ENCODE assay signal across 13 mouse cellular contexts in genomic region chr2:23052523-23052922, GRCm38 (mm10). TPM values are rescaled to one million over a fixed set of nuclear protein-coding genes. Genes with fewer than 3 reads are reported as not detected.
DNase-seq lines count a peak whose midpoint lies in the region; ATAC-seq and TF ChIP-seq lines count a peak whose summit lies in the region.
"Had no signal": no experiment of that assay in that cellular context is flagged by ENCODE, and none has a peak within 500 bp of the region (broad histone marks: within the 10 kb centered on the region; RNA-seq: fewer than 3 reads in every experiment).

No protein-coding gene starts in this region.

- ATAC-seq in liver, postnatal 0 days: peak; percentile 53; the same call in 1 of the 2 replicates
- 0 out of 2 replicates have a peak, but pooled peaks have one; percentile 23 for ATAC-seq in neutrophil, adult 5-6 weeks (ENCODE audit: extremely low read depth, insufficient number of reproducible peaks, low FRiP score, poor library complexity, severe bottlenecking)
- no peak for ATAC-seq in forebrain, embryonic 12.5 days (ENCODE audit: low FRiP score)
- ATAC-seq: forebrain, embryonic 13.5 days had no signal

- no peaks in the 10 kb centered on the region for H3K4me1 ChIP-seq in liver, postnatal 0 days (ENCODE audit: insufficient read depth)
- no peaks in the 10 kb centered on the region for H3K4me1 ChIP-seq in forebrain, embryonic 12.5 days
- H3K4me1 ChIP-seq: forebrain, embryonic 13.5 days; limb, embryonic 13.5 days; midbrain, embryonic 10.5 days; neural tube, embryonic 13.5 days had no signal

- no peak overlapping the region for H3K9ac ChIP-seq in liver, postnatal 0 days (replicated peaks)
- no peak overlapping the region for H3K9ac ChIP-seq in forebrain, embryonic 12.5 days
- H3K9ac ChIP-seq: forebrain, embryonic 13.5 days; limb, embryonic 13.5 days; neural tube, embryonic 13.5 days had no signal

- no peak overlapping the region for H3K4me2 ChIP-seq in liver, postnatal 0 days (ENCODE audit: low read depth, low read length)
- no peak overlapping the region for H3K4me2 ChIP-seq in forebrain, embryonic 12.5 days
- H3K4me2 ChIP-seq: forebrain, embryonic 13.5 days; limb, embryonic 13.5 days; neural tube, embryonic 13.5 days had no signal

- H3K27me3 ChIP-seq in liver, postnatal 0 days (ENCODE audit: insufficient read depth, low read length): no peaks in the 10 kb centered on the region
- no peaks in the 10 kb centered on the region for H3K27me3 ChIP-seq in forebrain, embryonic 12.5 days
- H3K27me3 ChIP-seq: forebrain, embryonic 13.5 days; limb, embryonic 13.5 days; neural tube, embryonic 13.5 days had no signal

- no peak overlapping the region for H3K4me3 ChIP-seq in liver, postnatal 0 days (ENCODE audit: low read depth, low read length)
- H3K4me3 ChIP-seq in forebrain, embryonic 12.5 days (replicated peaks): no peak overlapping the region
- H3K4me3 ChIP-seq: forebrain, embryonic 13.5 days; limb, embryonic 13.5 days; midbrain, embryonic 10.5 days; neural tube, embryonic 13.5 days had no signal

- no peak for TF ChIP-seq EP300 in liver, postnatal 0 days (IDR thresholded peaks at IDR 0.05; ENCODE audit: low read depth)

- no peaks in the 10 kb centered on the region for H3K9me3 ChIP-seq in liver, postnatal 0 days (ENCODE audit: low read length)
- no peaks in the 10 kb centered on the region for H3K9me3 ChIP-seq in forebrain, embryonic 12.5 days
- H3K9me3 ChIP-seq: forebrain, embryonic 13.5 days; limb, embryonic 13.5 days; midbrain, embryonic 10.5 days; neural tube, embryonic 13.5 days had no signal

- no peak for TF ChIP-seq CTCF in liver, postnatal 0 days (IDR thresholded peaks at IDR 0.05; ENCODE audit: low read depth)

- H3K36me3 ChIP-seq in liver, postnatal 0 days (replicated peaks; ENCODE audit: insufficient read depth, low read length): no peaks in the 10 kb centered on the region
- H3K36me3 ChIP-seq in forebrain, embryonic 12.5 days (replicated peaks): no peaks in the 10 kb centered on the region
- H3K36me3 ChIP-seq: limb, embryonic 13.5 days; midbrain, embryonic 10.5 days; neural tube, embryonic 13.5 days had no signal

- intact Hi-C loops in heart, postnatal 10 days (cut with DNase I): no loop called here

- peak; percentile 33 to 47 for DNase-seq in lung, adult 18-20 months
- DNase-seq in lung, postnatal 14 days: no peak
- DNase-seq in heart, postnatal 10 days: peak; percentile 19 to 20
- peak; percentile 50 for DNase-seq in liver, postnatal 0 days
- DNase-seq in cerebellum, adult 11 months: no peak
- DNase-seq: cerebellum, adult 8-10 months; kidney, adult 18-20 months had no signal

- 0 out of 2 replicates have a peak overlapping the region, but pooled peaks have one; percentile 60 for H3K27ac ChIP-seq in liver, postnatal 0 days (ENCODE audit: low read depth)
- H3K27ac ChIP-seq in forebrain, embryonic 12.5 days: no peak overlapping the region
- H3K27ac ChIP-seq: forebrain, embryonic 13.5 days; limb, embryonic 13.5 days; midbrain, embryonic 10.5 days; neural tube, embryonic 13.5 days had no signal

- WGBS in liver, postnatal 0 days (ENCODE audit: insufficient replicate concordance): 38% methylated on average over 6 of the region's 6 CpGs
- WGBS in forebrain, embryonic 12.5 days: 79% methylated on average over 6 of the region's 6 CpGs

RNA-seq across cellular contexts. Expression of gene Abi1, which starts 12.5 kb away (rescaled TPM):
- total RNA-seq in heart, postnatal 10 days (2021): 10 to 100 TPM; 43.2 to 45.1 TPM
- polyA plus RNA-seq in liver, postnatal 0 days (2015; fragmentation: Nextera tagmentation; extraction: Ambion mirVana): 15.9 and 16.2 TPM in 2 replicates
- total RNA-seq in neutrophil, adult 5-6 weeks (2017): 242 and 261 TPM in 2 replicates
- 42.1 and 43.7 TPM in 2 replicates for polyA plus RNA-seq in forebrain, embryonic 12.5 days (2016; fragmentation: Nextera tagmentation; extraction: Ambion mirVana)

RNA-seq across cellular contexts. Expression of gene Acbd5, which starts 15.4 kb away (rescaled TPM):
- total RNA-seq in heart, postnatal 10 days (2021): 10 to 100 TPM; 31.1 to 32.5 TPM
- 38.3 and 41.5 TPM in 2 replicates for polyA plus RNA-seq in liver, postnatal 0 days (2015; fragmentation: Nextera tagmentation; extraction: Ambion mirVana)
- total RNA-seq in neutrophil, adult 5-6 weeks (2017): 137 and 156 TPM in 2 replicates
- polyA plus RNA-seq in forebrain, embryonic 12.5 days (2016; fragmentation: Nextera tagmentation; extraction: Ambion mirVana): 56.7 and 64.7 TPM in 2 replicates

Comparison
In these comparisons a context has a peak if more than half of its experiments do, and no peak if none do; other contexts are left out.
1. DNase-seq: peak in lung, adult 18-20 months (2 of 2), heart, postnatal 10 days (2 of 2) and liver, postnatal 0 days (single experiment); none in lung, postnatal 14 days (single experiment) and cerebellum, adult 11 months (single experiment).